Mouse (Mus musculus): Measurements from ENCODE around the gene Arfgap2. TPM values are rescaled to one million over a fixed set of nuclear protein-coding genes. Genes with fewer than 3 reads are reported as not detected.
"Not testable (repeated sequence)": the region's sequence is repeated elsewhere in the genome, so short reads cannot be mapped to it uniquely, and the experiment has no call there.

The Arfgap2 gene
- 64.8 and 65.8 TPM in 2 replicates for polyA plus RNA-seq (2015; fragmentation: Nextera tagmentation; extraction: Ambion mirVana)

DNA sequence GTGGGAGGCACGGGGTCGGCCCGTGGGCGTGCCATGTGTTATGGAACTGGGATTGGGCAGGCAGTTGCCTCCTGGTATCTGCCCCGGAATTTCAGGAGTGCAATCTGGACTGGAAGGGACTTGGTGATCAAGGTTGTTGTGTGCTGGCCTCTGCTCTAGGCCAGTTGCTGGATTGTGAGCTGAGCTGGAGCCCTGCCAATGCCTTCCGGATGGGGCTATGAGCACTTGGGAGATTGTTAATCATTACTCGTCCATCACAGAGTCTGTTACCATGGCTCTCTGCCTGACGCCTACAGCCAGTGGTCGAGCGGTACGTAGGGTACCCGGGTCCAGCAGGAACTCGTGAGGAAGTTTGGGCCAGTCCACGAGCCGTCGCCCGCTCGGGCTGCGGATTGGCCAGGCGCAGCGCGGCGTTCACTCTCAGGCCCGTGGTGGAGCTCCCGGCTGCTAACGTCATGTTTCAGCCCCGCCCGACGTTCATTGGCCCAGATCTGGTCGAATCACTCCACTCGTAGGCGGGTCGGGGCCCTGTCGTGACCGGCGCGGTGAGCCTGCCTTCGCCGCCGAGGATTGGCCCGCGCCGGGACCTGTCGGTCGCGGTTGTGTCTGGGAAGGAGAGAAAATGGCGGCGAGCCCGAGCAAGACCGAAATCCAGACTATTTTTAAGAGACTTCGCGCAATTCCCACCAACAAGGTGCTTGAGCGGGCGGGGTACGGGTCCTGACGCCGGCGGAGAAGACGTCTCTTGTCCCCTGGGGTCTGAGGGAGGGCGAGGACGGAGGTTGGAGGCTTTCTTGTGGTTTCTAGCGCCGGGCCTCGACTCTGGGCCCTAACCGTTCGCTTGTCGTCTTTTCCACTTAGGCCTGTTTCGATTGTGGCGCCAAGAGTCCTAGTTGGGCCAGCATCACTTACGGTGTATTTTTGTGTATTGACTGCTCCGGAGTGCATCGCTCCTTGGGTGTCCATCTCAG is at the start of gene Arfgap2:
TSS of gene Arfgap2 (plus strand) at position 264 of the 971 bp plus-strand sequence.
- H3K36me3 ChIP-seq (ENCODE audit: control insufficient read depth, insufficient read depth) = peaks cover 32% of the 10 kb centered on the region
- H3K4me1 ChIP-seq (ENCODE audit: control insufficient read depth, low read depth, low read length) = peaks cover 20% of the 10 kb centered on the region
- H3K9ac ChIP-seq (ENCODE audit: low read depth, low read length) = peak within 1 kb of the TSS; percentile 94
- no peaks in the 10 kb centered on the region for H3K9me3 ChIP-seq (replicated peaks; ENCODE audit: control insufficient read depth, low read length)
- peak within 1 kb of the TSS; percentile 86 for H3K4me3 ChIP-seq (ENCODE audit: low read depth, low read length)
- peak within 1 kb of the TSS; percentile 89 for H3K4me2 ChIP-seq (ENCODE audit: low read depth, low read length)
- ATAC-seq (ENCODE audit: low read depth) = peak; percentile 96
- WGBS (ENCODE audit: insufficient replicate concordance) = 2% methylated on average over 72 of the region's 72 CpGs
- peak within 1 kb of the TSS; percentile 89 for H3K27ac ChIP-seq (ENCODE audit: low read length)
- no peaks in the 10 kb centered on the region; the same call in 1 of the 2 replicates for H3K27me3 ChIP-seq (ENCODE audit: control insufficient read depth, insufficient read depth, low read depth, low read length)

DNA sequence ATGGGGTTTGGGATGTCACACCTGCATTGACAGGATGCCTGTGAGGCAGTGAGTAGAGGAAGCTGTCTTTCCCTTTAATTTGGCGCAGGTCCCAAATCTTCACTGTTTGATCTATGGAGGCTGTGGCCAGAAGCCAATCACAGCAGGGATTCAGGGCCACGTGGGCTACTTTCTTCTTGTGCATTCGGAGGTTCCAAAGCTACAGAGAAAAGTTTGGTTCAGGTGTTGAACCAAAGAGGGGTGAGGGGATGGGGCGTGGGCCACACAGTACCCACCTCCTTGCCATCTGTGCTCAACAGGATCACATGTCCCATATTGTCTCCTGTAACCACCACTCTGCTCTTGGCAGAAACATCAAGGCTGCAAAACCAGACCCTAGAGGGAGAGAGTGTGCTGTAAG is 47.7 kb upstream of the Arfgap2 start:
- Histone ChIP-seq H3K9ac (ENCODE audit: low read depth, low read length) (no peak overlapping the region), H3K4me2 (ENCODE audit: low read depth, low read length) (no peak overlapping the region), H3K27me3 (ENCODE audit: control insufficient read depth, insufficient read depth, low read depth, low read length) (no peaks in the 10 kb centered on the region), H3K9me3 (replicated peaks; ENCODE audit: control insufficient read depth, low read length) (no peaks in the 10 kb centered on the region), H3K4me1 (ENCODE audit: control insufficient read depth, low read depth, low read length) (no peaks in the 10 kb centered on the region), H3K36me3 (ENCODE audit: control insufficient read depth, insufficient read depth) (peaks cover 3% of the 10 kb centered on the region; the same call in 1 of the 2 replicates), H3K27ac (ENCODE audit: low read length) (no peak overlapping the region), H3K4me3 (ENCODE audit: low read depth, low read length) (no peak overlapping the region)
- 62% methylated on average over 4 of the region's 4 CpGs for WGBS (ENCODE audit: insufficient replicate concordance)
- ATAC-seq (ENCODE audit: low read depth) = peak; percentile 35; the same call in 1 of the 2 replicates

DNA sequence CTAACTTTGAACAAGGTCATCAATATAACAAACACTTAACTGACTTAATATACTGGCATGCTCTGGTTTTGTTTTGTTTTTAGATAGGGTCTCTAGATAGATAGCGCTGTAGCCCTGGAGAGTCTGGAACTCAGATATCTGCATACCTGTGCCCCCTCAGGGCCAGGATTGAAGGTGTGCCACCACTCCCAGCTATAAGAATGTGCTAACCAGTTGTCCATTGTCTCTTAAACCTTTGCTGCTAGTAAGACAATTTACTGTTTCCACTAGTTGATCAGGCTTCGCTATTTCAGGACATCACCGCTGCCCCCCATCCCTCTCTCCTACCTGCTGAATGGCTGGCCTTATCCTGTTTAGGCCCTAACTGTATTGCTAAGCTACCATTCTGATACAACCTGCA is 44.3 kb upstream of the Arfgap2 start:
- Histone ChIP-seq H3K4me3 (ENCODE audit: low read depth, low read length) (no peak overlapping the region), H3K4me1 (ENCODE audit: control insufficient read depth, low read depth, low read length) (no peaks in the 10 kb centered on the region), H3K36me3 (ENCODE audit: control insufficient read depth, insufficient read depth) (no peaks in the 10 kb centered on the region), H3K9ac (ENCODE audit: low read depth, low read length) (no peak overlapping the region), H3K4me2 (ENCODE audit: low read depth, low read length) (no peak overlapping the region), H3K9me3 (replicated peaks; ENCODE audit: control insufficient read depth, low read length) (no peaks in the 10 kb centered on the region), H3K27ac (ENCODE audit: low read length) (no peak overlapping the region), H3K27me3 (ENCODE audit: control insufficient read depth, insufficient read depth, low read depth, low read length) (no peaks in the 10 kb centered on the region)
- 89% methylated on average over 3 of the region's 3 CpGs for WGBS (ENCODE audit: insufficient replicate concordance)
- no peak for ATAC-seq (ENCODE audit: low read depth)

DNA sequence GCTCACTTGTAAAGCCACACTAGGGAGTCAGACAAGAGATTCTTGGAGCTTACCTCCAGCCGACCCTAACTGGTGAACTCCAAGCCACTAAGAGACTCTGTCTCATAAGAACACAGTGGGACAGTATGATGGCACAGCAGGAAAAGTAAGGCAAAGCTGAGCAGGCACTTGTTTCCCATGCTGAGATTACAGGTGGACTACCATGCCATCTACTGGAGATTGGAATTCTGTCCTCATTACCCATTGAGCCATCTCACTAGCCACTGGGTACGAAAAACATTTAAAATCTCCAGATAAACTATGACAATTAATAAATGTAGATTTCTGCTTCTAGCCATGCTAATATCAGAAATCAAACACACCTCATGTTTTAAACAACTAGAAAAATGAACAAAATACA is 41.2 kb upstream of the Arfgap2 start:
- no peak overlapping the region for H3K4me3 ChIP-seq (ENCODE audit: low read depth, low read length)

DNA sequence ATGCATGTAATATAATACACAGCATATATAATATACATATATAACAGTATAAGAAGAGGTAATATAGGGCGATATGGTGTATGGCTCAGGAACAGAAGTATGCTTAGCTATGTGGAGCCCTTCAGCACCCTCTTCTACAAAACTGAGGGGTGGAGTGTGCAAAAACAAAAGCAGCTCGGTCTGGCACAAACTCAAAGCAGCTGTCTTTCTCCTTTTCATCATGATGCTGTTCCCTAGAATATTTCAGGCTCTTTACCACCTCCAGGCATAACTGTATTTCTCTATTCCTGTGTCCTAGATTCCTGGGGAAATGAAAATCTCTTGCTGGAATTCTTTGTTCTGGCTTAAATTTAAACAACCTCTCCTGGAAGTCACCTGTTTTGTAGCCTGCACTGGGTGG is 35.0 kb upstream of the Arfgap2 start:
- H3K27me3 ChIP-seq (ENCODE audit: control insufficient read depth, insufficient read depth, low read depth, low read length) = no peaks in the 10 kb centered on the region
- H3K9ac ChIP-seq (ENCODE audit: low read depth, low read length) = no peak overlapping the region
- ATAC-seq (ENCODE audit: low read depth) = no peak
- H3K9me3 ChIP-seq (replicated peaks; ENCODE audit: control insufficient read depth, low read length) = no peaks in the 10 kb centered on the region
- H3K4me2 ChIP-seq (ENCODE audit: low read depth, low read length) = no peak overlapping the region
- H3K36me3 ChIP-seq (ENCODE audit: control insufficient read depth, insufficient read depth) = no peaks in the 10 kb centered on the region; the same call in 1 of the 2 replicates
- no peak overlapping the region for H3K27ac ChIP-seq (ENCODE audit: low read length)
- H3K4me3 ChIP-seq (ENCODE audit: low read depth, low read length) = no peak overlapping the region
- WGBS (ENCODE audit: insufficient replicate concordance) = 65% methylated on average over 2 of the region's 2 CpGs
- no peaks in the 10 kb centered on the region for H3K4me1 ChIP-seq (ENCODE audit: control insufficient read depth, low read depth, low read length)

More for the DNA sequence above, 41.2 kb upstream of the Arfgap2 start:
- no peak overlapping the region for H3K4me2 ChIP-seq (ENCODE audit: low read depth, low read length)
- no peak overlapping the region for H3K27ac ChIP-seq (ENCODE audit: low read length)
- H3K4me1 ChIP-seq (ENCODE audit: control insufficient read depth, low read depth, low read length) = no peaks in the 10 kb centered on the region
- WGBS (ENCODE audit: insufficient replicate concordance) = 74% methylated on average over 2 of the region's 2 CpGs
- no peaks in the 10 kb centered on the region for H3K27me3 ChIP-seq (ENCODE audit: control insufficient read depth, insufficient read depth, low read depth, low read length)
- no peak overlapping the region for H3K9ac ChIP-seq (ENCODE audit: low read depth, low read length)
- H3K36me3 ChIP-seq (ENCODE audit: control insufficient read depth, insufficient read depth) = no peaks in the 10 kb centered on the region
- H3K9me3 ChIP-seq (replicated peaks; ENCODE audit: control insufficient read depth, low read length) = no peaks in the 10 kb centered on the region
- no peak for ATAC-seq (ENCODE audit: low read depth)

DNA sequence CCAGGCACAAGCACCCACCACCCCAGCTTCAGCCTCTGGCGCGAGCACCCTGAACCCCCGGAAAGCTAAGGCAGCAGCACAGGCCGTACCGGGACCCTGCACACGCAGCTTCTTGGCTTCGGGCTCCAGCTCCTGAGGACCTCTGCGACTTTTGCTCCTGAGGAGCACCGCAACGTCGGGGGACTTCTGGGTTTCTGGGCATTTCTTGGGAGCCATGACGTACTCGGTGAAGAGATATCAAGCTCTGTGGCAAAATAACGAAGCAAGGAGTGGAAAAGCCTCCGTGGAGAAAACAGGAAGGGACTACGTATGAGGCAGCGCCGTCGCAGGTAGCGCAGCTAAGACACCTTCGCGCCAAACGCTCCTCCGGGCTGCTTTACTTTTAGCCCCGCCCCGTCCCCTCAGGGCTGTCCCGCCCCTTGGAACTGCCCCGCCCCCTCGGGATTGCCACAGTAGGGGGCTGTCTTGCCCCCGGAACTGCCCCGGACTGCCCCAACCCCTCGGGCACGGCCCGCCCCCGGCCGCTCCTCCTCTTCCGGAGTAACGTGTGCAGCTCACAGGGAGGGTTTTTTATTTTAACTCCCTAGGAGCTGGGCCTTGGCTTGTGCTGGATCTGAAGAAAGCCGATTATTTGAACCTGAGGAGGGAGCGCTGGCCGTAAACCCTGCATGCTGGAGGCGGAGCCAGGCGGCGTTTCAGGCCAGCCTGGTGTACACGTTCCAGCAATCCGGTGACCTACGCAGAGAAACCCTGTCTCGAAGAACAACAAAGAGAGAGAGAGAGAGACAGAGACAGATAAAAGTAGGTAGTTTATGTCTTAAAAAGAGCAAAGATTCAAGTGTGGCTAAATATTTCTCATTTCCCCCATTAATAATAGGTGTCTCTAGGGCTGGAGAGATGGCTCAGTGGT is 27.9 kb upstream of the Arfgap2 start, which contains the start of gene Ddb2:
TSS of gene Ddb2 (minus strand) at position 382 of the 910 bp plus-strand sequence.
- under 1% methylated on average over 48 of the region's 48 CpGs for WGBS (ENCODE audit: insufficient replicate concordance)
- Histone ChIP-seq H3K4me1 (ENCODE audit: control insufficient read depth, low read depth, low read length) (peaks cover 10% of the 10 kb centered on the region), H3K27me3 (ENCODE audit: control insufficient read depth, insufficient read depth, low read depth, low read length) (no peaks in the 10 kb centered on the region), H3K4me3 (ENCODE audit: low read depth, low read length) (peak within 1 kb of the TSS; percentile 72), H3K27ac (ENCODE audit: low read length) (peak within 1 kb of the TSS; percentile 95), H3K9me3 (replicated peaks; ENCODE audit: control insufficient read depth, low read length) (no peaks in the 10 kb centered on the region), H3K36me3 (ENCODE audit: control insufficient read depth, insufficient read depth) (no peaks in the 10 kb centered on the region; the same call in 1 of the 2 replicates), H3K9ac (ENCODE audit: low read depth, low read length) (peak within 1 kb of the TSS; percentile 77), H3K4me2 (ENCODE audit: low read depth, low read length) (peak within 1 kb of the TSS; percentile 99)
- peak; percentile 99 for ATAC-seq (ENCODE audit: low read depth)

DNA sequence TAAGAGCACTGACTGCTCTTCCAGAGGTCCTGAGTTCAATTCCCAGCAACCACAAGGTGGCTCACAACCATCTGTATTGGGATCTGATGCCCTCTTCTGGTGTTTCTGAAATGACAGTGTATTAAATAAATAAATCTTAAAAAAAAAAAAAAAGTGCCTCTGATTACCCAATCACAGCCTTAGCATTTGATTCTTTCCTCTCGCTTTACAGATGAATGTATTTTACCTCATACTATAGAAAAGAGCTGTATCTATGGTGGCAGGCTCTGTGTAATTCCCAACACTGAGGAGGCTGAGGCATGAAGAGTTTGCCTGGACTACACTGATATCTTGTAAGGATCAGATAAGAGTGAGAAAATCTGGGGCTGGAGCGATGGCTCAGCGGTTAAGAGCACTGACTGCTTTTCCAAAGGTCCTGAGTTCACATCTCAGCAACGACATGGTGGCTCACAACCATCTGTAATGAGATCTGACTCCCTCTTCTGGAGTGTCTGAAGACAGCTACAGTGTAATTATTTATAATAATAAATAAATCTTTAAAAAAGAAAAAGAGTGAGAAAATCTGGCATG is 27.2 kb upstream of the Arfgap2 start:
- Histone ChIP-seq H3K4me1 (ENCODE audit: control insufficient read depth, low read depth, low read length) (peaks cover 15% of the 10 kb centered on the region), H3K9ac (ENCODE audit: low read depth, low read length) (peak overlapping the region; percentile 77), H3K27ac (ENCODE audit: low read length) (peak overlapping the region; percentile 95), H3K4me2 (ENCODE audit: low read depth, low read length) (peak overlapping the region; percentile 99), H3K4me3 (ENCODE audit: low read depth, low read length) (peak overlapping the region; percentile 72)
- ATAC-seq (ENCODE audit: low read depth) = peak; percentile 7; the same call in 1 of the 2 replicates
- H3K36me3 ChIP-seq (ENCODE audit: control insufficient read depth, insufficient read depth); H3K27me3 ChIP-seq (ENCODE audit: control insufficient read depth, insufficient read depth, low read depth, low read length); H3K9me3 ChIP-seq (replicated peaks; ENCODE audit: control insufficient read depth, low read length): not testable (repeated sequence)
- WGBS (ENCODE audit: insufficient replicate concordance) = 7% methylated on average over 4 of the region's 4 CpGs

DNA sequence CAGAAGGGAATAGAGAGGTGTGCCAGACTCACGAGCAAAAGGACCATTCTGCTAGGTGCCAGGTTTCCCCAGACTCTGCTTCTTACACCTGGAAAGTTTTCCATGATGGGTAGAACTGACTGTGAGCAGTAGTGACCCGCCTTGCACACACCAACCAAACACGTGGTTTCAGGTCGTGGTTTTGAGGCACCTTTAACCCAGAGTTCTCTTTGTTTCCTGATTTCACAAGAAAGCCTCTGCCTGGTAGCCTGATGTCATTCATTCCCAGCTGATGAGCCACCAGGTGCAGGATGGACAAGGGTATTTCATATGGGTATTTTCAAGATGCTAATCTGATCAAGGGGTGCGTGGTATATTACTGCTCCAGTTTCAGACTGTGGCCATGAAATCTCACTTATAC is 22.2 kb upstream of the Arfgap2 start:
- ATAC-seq (ENCODE audit: low read depth) = peak; percentile 71
- WGBS (ENCODE audit: insufficient replicate concordance) = 33% methylated on average over 5 of the region's 5 CpGs

More for the DNA sequence above, 22.2 kb upstream of the Arfgap2 start:
- Histone ChIP-seq H3K27me3 (ENCODE audit: control insufficient read depth, insufficient read depth, low read depth, low read length) (no peaks in the 10 kb centered on the region), H3K36me3 (ENCODE audit: control insufficient read depth, insufficient read depth) (no peaks in the 10 kb centered on the region), H3K4me2 (ENCODE audit: low read depth, low read length) (no peak overlapping the region), H3K27ac (ENCODE audit: low read length) (peak overlapping the region; percentile 12; the same call in 1 of the 2 replicates), H3K4me1 (ENCODE audit: control insufficient read depth, low read depth, low read length) (peaks cover 29% of the 10 kb centered on the region), H3K9ac (ENCODE audit: low read depth, low read length) (no peak overlapping the region), H3K9me3 (replicated peaks; ENCODE audit: control insufficient read depth, low read length) (no peaks in the 10 kb centered on the region), H3K4me3 (ENCODE audit: low read depth, low read length) (no peak overlapping the region)
